In the genomic region with DNA sequence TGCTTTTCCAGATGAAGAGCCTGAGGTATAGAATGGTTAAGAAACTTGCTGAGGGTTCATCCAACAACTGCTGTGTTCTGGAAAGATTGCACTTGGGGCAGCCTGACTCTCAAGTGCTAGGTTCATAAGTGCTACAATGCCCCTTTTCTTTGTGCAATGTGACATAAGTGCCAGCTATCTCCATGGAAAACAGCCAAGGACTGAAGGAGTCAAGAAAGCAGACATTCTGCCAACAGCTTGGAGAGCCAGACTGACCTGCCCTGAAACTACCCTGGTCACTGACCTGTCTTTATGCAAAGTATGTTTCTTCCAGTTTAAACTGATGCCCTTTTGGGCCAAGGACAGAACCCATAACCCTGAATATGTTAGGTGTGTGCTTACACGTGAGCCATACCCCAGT, we compare ENCODE assay signal across 16 mouse cellular contexts. TPM values are rescaled to one million over a fixed set of nuclear protein-coding genes. Genes with fewer than 3 reads are reported as not detected.
DNase-seq lines count a peak whose midpoint lies in the region; ATAC-seq and TF ChIP-seq lines count a peak whose summit lies in the region.
"Had no signal": no experiment of that assay in that cellular context is flagged by ENCODE, and none has a peak within 500 bp of the region (broad histone marks: within the 10 kb centered on the region; RNA-seq: fewer than 3 reads in every experiment).

No protein-coding gene starts in this region.

- peak overlapping the region; percentile 22 for H3K27ac ChIP-seq in heart, embryonic 13.5 days (replicated peaks)
- no peak overlapping the region for H3K27ac ChIP-seq in MEL (ENCODE audit: control insufficient read depth, low read depth, low read length)
- peak overlapping the region; percentile 78 for H3K27ac ChIP-seq in brown adipose tissue, adult 24 weeks (replicated peaks; ENCODE audit: low read depth, low read length)
- H3K27ac ChIP-seq in forebrain, embryonic 14.5 days (ENCODE audit: low read depth, low read length), result no peak overlapping the region
- H3K27ac ChIP-seq: heart, embryonic 10.5 days; kidney, postnatal 0 days; midbrain, embryonic 15.5 days had no signal

- H3K4me2 ChIP-seq in heart, embryonic 13.5 days, result no peak overlapping the region
- H3K4me2 ChIP-seq in forebrain, embryonic 14.5 days (ENCODE audit: low read length), result no peak overlapping the region
- H3K4me2 ChIP-seq: liver, embryonic 11.5 days; midbrain, embryonic 15.5 days had no signal

- intact Hi-C loops in heart, postnatal 36 days (cut with DNase I), result no loop called here

- TF ChIP-seq RAD21 in MEL (IDR thresholded peaks at IDR 0.05; ENCODE audit: low read depth, low read length), result no peak

- peaks cover 21% of the 10 kb centered on the region for H3K79me2 ChIP-seq in MEL (ENCODE audit: control insufficient read depth, insufficient read depth, low read length, poor library complexity)

- H3K4me1 ChIP-seq in heart, embryonic 13.5 days, result peaks cover 21% of the 10 kb centered on the region
- peaks cover 18 to 45% of the 10 kb centered on the region in 2 experiments for H3K4me1 ChIP-seq in MEL (ENCODE audit: control insufficient read depth in 1 of 2, insufficient read depth in 2 of 2, low read length in 2 of 2)
- H3K4me1 ChIP-seq in brown adipose tissue, adult 24 weeks (ENCODE audit: control insufficient read depth, insufficient read depth, insufficient read length, low read length), result peaks cover 9% of the 10 kb centered on the region
- H3K4me1 ChIP-seq in forebrain, embryonic 14.5 days (ENCODE audit: control insufficient read depth, insufficient read depth, low read length), result no peaks in the 10 kb centered on the region

- no peaks in the 10 kb centered on the region for H3K9me3 ChIP-seq in heart, embryonic 13.5 days
- H3K9me3 ChIP-seq in MEL (replicated peaks; ENCODE audit: insufficient read depth, low read length), result no peaks in the 10 kb centered on the region
- no peaks in the 10 kb centered on the region for H3K9me3 ChIP-seq in forebrain, embryonic 14.5 days (replicated peaks; ENCODE audit: control insufficient read depth, low read length)
- H3K9me3 ChIP-seq: heart, embryonic 10.5 days; midbrain, embryonic 15.5 days had no signal

- no peaks in the 10 kb centered on the region for H3K36me3 ChIP-seq in heart, embryonic 13.5 days
- peaks cover 11 to 40% of the 10 kb centered on the region in 2 experiments; a peak in 3 of 4 replicates for H3K36me3 ChIP-seq in MEL (ENCODE audit: control insufficient read depth in 1 of 2, insufficient read depth in 2 of 2, low read length in 2 of 2)
- H3K36me3 ChIP-seq in forebrain, embryonic 14.5 days (ENCODE audit: control insufficient read depth, insufficient read depth, low read length), result no peaks in the 10 kb centered on the region
- H3K36me3 ChIP-seq: heart, embryonic 10.5 days; midbrain, embryonic 15.5 days had no signal

- no peak for DNase-seq in heart, postnatal 36 days
- peak; percentile 44 for DNase-seq in MEL (ENCODE audit: low read depth, low spot score)
- peak; percentile 60 for DNase-seq in lung, postnatal 14 days
- no peak for DNase-seq in forebrain, embryonic 14.5 days (ENCODE audit: low spot score)
- no peak for DNase-seq in natural killer cell, adult 2 months (ENCODE audit: low spot score in 2 of 2)
- DNase-seq: gastrocnemius, postnatal 14 days; heart, postnatal 4 days; layer of hippocampus, adult 9-11 months had no signal

- 81% methylated on average over 1 of the region's 1 CpGs for WGBS in heart, embryonic 13.5 days
- 82% methylated on average over 1 of the region's 1 CpGs for WGBS in forebrain, embryonic 14.5 days

- TF ChIP-seq EP300 in MEL (IDR thresholded peaks at IDR 0.05; ENCODE audit: low read depth in 1 of 2, low read length in 2 of 2), result no peak

- H3K4me3 ChIP-seq in heart, embryonic 13.5 days, result no peak overlapping the region
- no peak overlapping the region for H3K4me3 ChIP-seq in MEL (ENCODE audit: control insufficient read depth in 1 of 2, insufficient read depth in 1 of 2, low read depth in 2 of 2, low read length in 2 of 2)
- H3K4me3 ChIP-seq in brown adipose tissue, adult 24 weeks (ENCODE audit: insufficient read depth, low read depth, low read length), result no peak overlapping the region
- H3K4me3 ChIP-seq in forebrain, embryonic 14.5 days (ENCODE audit: low read depth, low read length), result no peak overlapping the region
- H3K4me3 ChIP-seq: heart, embryonic 10.5 days; midbrain, embryonic 15.5 days had no signal

- no peak for ATAC-seq in heart, embryonic 13.5 days (ENCODE audit: extremely low read depth, insufficient number of reproducible peaks, low FRiP score, low TSS enrichment)
- ATAC-seq in forebrain, embryonic 14.5 days, result no peak
- ATAC-seq: CD4-positive, CD25-positive, alpha-beta regulatory T cell, adult 4 months; midbrain, embryonic 15.5 days had no signal

- no peak for TF ChIP-seq POLR2A in MEL (IDR thresholded peaks at IDR 0.05; ENCODE audit: control insufficient read depth in 1 of 2, insufficient read depth in 1 of 2, low read depth in 1 of 2, low read length in 2 of 2, poor library complexity in 1 of 2)

- no peak overlapping the region for H3K9ac ChIP-seq in heart, embryonic 13.5 days
- H3K9ac ChIP-seq in MEL (ENCODE audit: control insufficient read depth, low read depth, low read length, poor library complexity, severe bottlenecking), result no peak overlapping the region
- H3K9ac ChIP-seq in forebrain, embryonic 14.5 days (ENCODE audit: low read length), result no peak overlapping the region
- H3K9ac ChIP-seq: midbrain, embryonic 15.5 days had no signal

- no peak for TF ChIP-seq CTCF in MEL (IDR thresholded peaks at IDR 0.05 in 2 of 3, conservative IDR thresholded peaks at IDR 0.05 in 1 of 3; ENCODE audit: control insufficient read depth in 1 of 3, insufficient read depth in 1 of 3, low read depth in 2 of 3, low read length in 3 of 3, poor library complexity in 1 of 3, severe bottlenecking in 1 of 3)

- no peaks in the 10 kb centered on the region for H3K27me3 ChIP-seq in heart, embryonic 13.5 days (replicated peaks)
- H3K27me3 ChIP-seq in MEL (ENCODE audit: control insufficient read depth in 1 of 2, insufficient read depth in 2 of 2, low read length in 2 of 2), result no peaks in the 10 kb centered on the region
- no peaks in the 10 kb centered on the region for H3K27me3 ChIP-seq in forebrain, embryonic 14.5 days (replicated peaks; ENCODE audit: control insufficient read depth, insufficient read depth, low read length)
- H3K27me3 ChIP-seq: midbrain, embryonic 15.5 days had no signal

TF ChIP-seq in MEL, 35 proteins besides CTCF, POLR2A, EP300 and RAD21:
- TF ChIP-seq GATA1 (IDR thresholded peaks at IDR 0.05; ENCODE audit: low read depth, low read length), result no peak
- TF ChIP-seq KAT2A (conservative IDR thresholded peaks at IDR 0.05; ENCODE audit: low read depth, low read length), result no peak
- no peak for TF ChIP-seq POLR2AphosphoS5 (IDR thresholded peaks at IDR 0.05; ENCODE audit: borderline replicate concordance, low read depth, low read length)
- peak; percentile 59; the same call in 1 of the 2 replicates for TF ChIP-seq POLR2AphosphoS2 (IDR thresholded peaks at IDR 0.05; ENCODE audit: low read length)

RNA-seq across cellular contexts. Expression of a gene that starts 4.4 kb away (rescaled TPM):
- polyA plus RNA-seq in heart, embryonic 13.5 days (2015; fragmentation: Nextera tagmentation; extraction: Ambion mirVana), result 60.7 and 66.3 TPM in 2 replicates
- total RNA-seq in heart, postnatal 36 days (2021), result 10 to 100 TPM; 44.2 to 51.4 TPM
- total RNA-seq in MEL (2012; rRNA removed), result 84.9 and 90.9 TPM in 2 replicates
- 100 to 1,000 TPM in 1 of 2 experiments, 10 to 100 TPM in 1; 92.1 to 162 TPM for polyA plus RNA-seq in MEL (2012; ENCODE audit: insufficient read depth in 1 of 2, insufficient read length in 2 of 2, low read depth in 1 of 2, low replicate concordance in 2 of 2, missing spikeins in 1 of 2)
- polyA plus RNA-seq in brown adipose tissue, adult 24 weeks (2012; ENCODE audit: insufficient read depth, insufficient read length, missing spikeins), result 38.1 and 47.7 TPM in 2 replicates
- 80.7 and 97.1 TPM in 2 replicates for polyA plus RNA-seq in forebrain, embryonic 14.5 days (2014; fragmentation: Nextera tagmentation; extraction: Ambion mirVana)

RNA-seq across cellular contexts. Expression of a gene that starts 7.0 kb away (rescaled TPM):
- 4.5 and 6.5 TPM in 2 replicates for polyA plus RNA-seq in heart, embryonic 13.5 days (2015; fragmentation: Nextera tagmentation; extraction: Ambion mirVana)
- 1 to 10 TPM; 3.6 to 3.8 TPM for total RNA-seq in heart, postnatal 36 days (2021)
- total RNA-seq in MEL (2012; rRNA removed), result 6.1 and 62.9 TPM in 2 replicates
- polyA plus RNA-seq in MEL (2012; ENCODE audit: insufficient read depth in 1 of 2, insufficient read length in 2 of 2, low read depth in 1 of 2, low replicate concordance in 2 of 2, missing spikeins in 1 of 2), result 10 to 100 TPM in 1 of 2 experiments, not detected in 1; 34.9 TPM
- 4.8 and 5.2 TPM in 2 replicates for polyA plus RNA-seq in brown adipose tissue, adult 24 weeks (2012; ENCODE audit: insufficient read depth, insufficient read length, missing spikeins)
- polyA plus RNA-seq in forebrain, embryonic 14.5 days (2014; fragmentation: Nextera tagmentation; extraction: Ambion mirVana), result 0.24 and 0.79 TPM in 2 replicates

RNA-seq across cellular contexts. Expression of a gene that starts 39.6 kb away (rescaled TPM):
- 2.5 and 3.7 TPM in 2 replicates for polyA plus RNA-seq in heart, embryonic 13.5 days (2015; fragmentation: Nextera tagmentation; extraction: Ambion mirVana)
- not detected for total RNA-seq in heart, postnatal 36 days (2021)
- not detected in 2 replicates for total RNA-seq in MEL (2012; rRNA removed)
- polyA plus RNA-seq in MEL (2012; ENCODE audit: insufficient read depth in 1 of 2, insufficient read length in 2 of 2, low read depth in 1 of 2, low replicate concordance in 2 of 2, missing spikeins in 1 of 2), result not detected
- polyA plus RNA-seq in brown adipose tissue, adult 24 weeks (2012; ENCODE audit: insufficient read depth, insufficient read length, missing spikeins), result not detected in 2 replicates
- polyA plus RNA-seq in forebrain, embryonic 14.5 days (2014; fragmentation: Nextera tagmentation; extraction: Ambion mirVana), result 18.9 and 21.8 TPM in 2 replicates
- total RNA-seq: gastrocnemius, postnatal 14 days; heart, postnatal 4 days; megakaryocyte, adult 5-6 weeks had no signal
- polyA plus RNA-seq: CD4-positive, CD25-positive, alpha-beta regulatory T cell, adult 4 months had no signal

RNA-seq across cellular contexts. Expression of a gene that starts 43.2 kb away (rescaled TPM):
- polyA plus RNA-seq in heart, embryonic 13.5 days (2015; fragmentation: Nextera tagmentation; extraction: Ambion mirVana), result 29.1 and 30.4 TPM in 2 replicates
- total RNA-seq in heart, postnatal 36 days (2021), result 10 to 100 TPM; 43.1 to 48.7 TPM
- 19.2 and 19.6 TPM in 2 replicates for total RNA-seq in MEL (2012; rRNA removed)
- polyA plus RNA-seq in MEL (2012; ENCODE audit: insufficient read depth in 1 of 2, insufficient read length in 2 of 2, low read depth in 1 of 2, low replicate concordance in 2 of 2, missing spikeins in 1 of 2), result 10 to 100 TPM in 1 of 2 experiments, not detected in 1; 31.4 TPM
- polyA plus RNA-seq in brown adipose tissue, adult 24 weeks (2012; ENCODE audit: insufficient read depth, insufficient read length, missing spikeins), result 68.9 and 101 TPM in 2 replicates
- 18.4 and 20.2 TPM in 2 replicates for polyA plus RNA-seq in forebrain, embryonic 14.5 days (2014; fragmentation: Nextera tagmentation; extraction: Ambion mirVana)

Comparison
In these comparisons a context has a peak if more than half of its experiments do, and no peak if none do; other contexts are left out.
1. H3K27ac ChIP-seq: peak in heart, embryonic 13.5 days (single experiment) and brown adipose tissue, adult 24 weeks (single experiment); none in MEL (single experiment) and forebrain, embryonic 14.5 days (single experiment).
2. DNase-seq: peak in MEL (single experiment) and lung, postnatal 14 days (single experiment); none in heart, postnatal 36 days (0 of 2), forebrain, embryonic 14.5 days (single experiment) and natural killer cell, adult 2 months (0 of 2).